Mouse (Mus musculus) adrenal gland (tissue): Measurements from ENCODE around the gene Fasn.

ENCODE experiments used
- intact Hi-C: fragments of 180-260 bp; cut with DNase I; formaldehyde crosslinking; loops from one replicate; pipeline ENCODE4 v1.15.1; 2025

Gene Fasn

GRCm38 (mm10) chr11:120800061-120800904 is 24.1 kb downstream of the Fasn start:
- intact Hi-C loops, result no loop called here

GRCm38 (mm10) chr11:120799316-120799890 is 24.9 kb downstream of the Fasn start:
- intact Hi-C loops, result no loop called here

GRCm38 (mm10) chr11:120798244-120798643 is 26.1 kb downstream of the Fasn start:
- intact Hi-C loops, result no loop called here

GRCm38 (mm10) chr11:120796614-120796946 is 27.8 kb downstream of the Fasn start:
- intact Hi-C loops, result no loop called here

GRCm38 (mm10) chr11:120795756-120796613 is 28.4 kb downstream of the Fasn start, which contains the start of gene Dus1l:
Gene Dus1l, minus strand, starts transcription at chr11:120796403.
- intact Hi-C loops, result no loop called here

- intact Hi-C loops, result no loop called here
Observed at GRCm38 (mm10) chr11:120792652-120793051, 31.7 kb downstream of the Fasn start.

- intact Hi-C loops, result loop anchor here (10.0 kb wide), 1 partner anchor 295 kb away; the partner anchor contains the start of gene Slc25a10
Observed at GRCm38 (mm10) chr11:120789810-120790209, 34.5 kb downstream of the Fasn start.

GRCm38 (mm10) chr11:120789355-120789754 is 35.0 kb downstream of the Fasn start:
- intact Hi-C loops, result loop anchor here (10.0 kb wide), 1 partner anchor 295 kb away; the partner anchor contains the start of gene Slc25a10

- intact Hi-C loops, result loop anchor here (10.0 kb wide), 1 partner anchor 294 kb away; the partner anchor contains the start of gene Slc25a10
Observed at GRCm38 (mm10) chr11:120788460-120788859, 35.9 kb downstream of the Fasn start.

GRCm38 (mm10) chr11:120785145-120785544 is 39.2 kb downstream of the Fasn start:
- intact Hi-C loops, result loop anchor here (10.0 kb wide), 1 partner anchor 290 kb away; the partner anchor contains the start of gene Slc25a10

- intact Hi-C loops, result loop anchor here (10.0 kb wide), 1 partner anchor 289 kb away; the partner anchor contains the start of gene Slc25a10
Observed at GRCm38 (mm10) chr11:120784064-120784791, 40.1 kb downstream of the Fasn start, which contains the start of the genes Rfng and Gps1. Gene Rfng, minus strand, starts transcription at chr11:120784207. Gene Gps1, plus strand, starts transcription at chr11:120784272.

- intact Hi-C loops, result loop anchor here (10.0 kb wide), 1 partner anchor 289 kb away; the partner anchor contains the start of gene Slc25a10
Observed at GRCm38 (mm10) chr11:120783426-120784063, 40.8 kb downstream of the Fasn start.

GRCm38 (mm10) chr11:120781361-120781760 is 43.0 kb downstream of the Fasn start:
- intact Hi-C loops, result loop anchor here (10.0 kb wide), 1 partner anchor 287 kb away; the partner anchor contains the start of gene Slc25a10

- intact Hi-C loops, result loop anchor here (5.0 to 10.0 kb wide), 2 partner anchors 123 to 285 kb away; partner anchors contain the start of gene Slc25a10
Observed at GRCm38 (mm10) chr11:120779876-120780275, 44.5 kb downstream of the Fasn start.

- intact Hi-C loops, result loop anchor here (5.0 kb wide), 1 partner anchor 120 kb away; no protein-coding TSS in a partner anchor
Observed at GRCm38 (mm10) chr11:120777123-120777522, 47.2 kb downstream of the Fasn start.

- intact Hi-C loops, result loop anchor here (1.0 to 5.0 kb wide), 2 partner anchors 55 to 119 kb away; partner anchors contain the start of gene Rac3
Observed at GRCm38 (mm10) chr11:120775774-120776469, 48.4 kb downstream of the Fasn start.

GRCm38 (mm10) chr11:120773463-120774190 is 50.7 kb downstream of the Fasn start:
- intact Hi-C loops, result no loop called here

- intact Hi-C loops, result no loop called here
Observed at GRCm38 (mm10) chr11:120772749-120773148, 51.6 kb downstream of the Fasn start.
